Mouse (Mus musculus): ENCODE data around the gene Spata20. TPM values are rescaled to one million over a fixed set of nuclear protein-coding genes. Genes with fewer than 3 reads are reported as not detected.

The Spata20 gene
- polyA plus RNA-seq, 1 experiment = not detected

- Histone ChIP-seq H3K27me3 (ENCODE audit: control insufficient read depth, insufficient read depth, low read length) (peaks cover 13% of the 10 kb centered on the region; the same call in 1 of the 2 replicates), H3K36me3 (ENCODE audit: control insufficient read depth, insufficient read depth, low read length) (no peaks in the 10 kb centered on the region), H3K27ac (ENCODE audit: insufficient read depth, low read depth, low read length) (no peak overlapping the region), H3K4me1 (ENCODE audit: control insufficient read depth, insufficient read depth, insufficient read length, low read length) (no peaks in the 10 kb centered on the region), H3K4me3 (ENCODE audit: low read depth, low read length) (no peak overlapping the region)
- 82% methylated on average over 17 of the region's 17 CpGs for WGBS
- TF ChIP-seq POLR2A (IDR thresholded peaks at IDR 0.05; ENCODE audit: low read depth, low read length) = no peak
- TF ChIP-seq CTCF (IDR thresholded peaks at IDR 0.05; ENCODE audit: extremely low read depth, insufficient read length, insufficient replicate concordance, low read depth, low read length) = no peak
Observed at GRCm38 (mm10) chr11:94466333-94466855, 19.6 kb downstream of the Spata20 start.

DNA sequence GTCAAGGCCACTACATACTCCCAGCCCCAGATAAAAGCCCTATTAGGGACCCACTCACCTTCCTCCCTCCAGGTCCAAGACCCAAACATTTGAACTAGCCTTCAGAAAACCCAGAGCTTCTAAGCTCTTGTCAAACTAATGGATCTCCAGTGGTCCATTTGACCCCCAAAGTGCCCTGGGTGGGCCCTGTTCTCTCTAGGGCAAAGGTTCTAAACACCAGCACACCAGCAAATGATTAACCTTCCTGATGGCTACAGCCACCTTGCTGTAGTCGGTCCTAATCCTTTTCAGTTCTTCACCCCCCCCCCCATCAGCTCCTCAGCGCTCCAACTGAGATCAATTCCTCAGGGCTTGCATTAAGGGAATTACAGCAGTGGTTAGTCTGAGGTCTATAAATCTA lies 21.8 kb downstream of the Spata20 start:
- Histone ChIP-seq H3K4me3 (ENCODE audit: low read depth, low read length) (no peak overlapping the region), H3K36me3 (ENCODE audit: control insufficient read depth, insufficient read depth, low read length) (no peaks in the 10 kb centered on the region), H3K4me1 (ENCODE audit: control insufficient read depth, insufficient read depth, insufficient read length, low read length) (no peaks in the 10 kb centered on the region), H3K27me3 (ENCODE audit: control insufficient read depth, insufficient read depth, low read length) (no peaks in the 10 kb centered on the region), H3K27ac (ENCODE audit: insufficient read depth, low read depth, low read length) (no peak overlapping the region)
- TF ChIP-seq POLR2A (IDR thresholded peaks at IDR 0.05; ENCODE audit: low read depth, low read length) = no peak
- no peak for TF ChIP-seq CTCF (IDR thresholded peaks at IDR 0.05; ENCODE audit: extremely low read depth, insufficient read length, insufficient replicate concordance, low read depth, low read length)
- 24% methylated on average over 2 of the region's 2 CpGs for WGBS

DNA sequence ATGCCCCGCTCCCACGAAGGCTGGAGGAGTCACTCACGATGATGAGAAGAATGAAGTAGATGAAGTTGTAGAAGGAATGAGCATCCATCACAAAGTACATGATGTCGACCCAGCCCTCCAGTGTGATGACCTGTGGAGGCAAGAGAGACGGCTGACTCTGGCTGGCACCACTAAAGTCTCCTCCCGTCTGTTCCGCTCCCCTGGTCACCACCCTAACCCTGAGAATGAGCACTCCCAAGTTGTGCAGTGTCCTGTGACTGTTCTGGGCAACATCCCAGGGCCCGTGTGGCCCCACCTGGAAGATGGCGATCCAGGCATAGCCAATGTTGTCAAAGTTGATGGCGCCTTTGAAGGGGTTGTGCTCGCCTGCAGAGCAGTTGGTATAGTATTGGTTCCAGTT lies 24.1 kb downstream of the Spata20 start:
- WGBS = 87% methylated on average over 11 of the region's 11 CpGs
- Histone ChIP-seq H3K27ac (ENCODE audit: insufficient read depth, low read depth, low read length) (no peak overlapping the region), H3K4me3 (ENCODE audit: low read depth, low read length) (no peak overlapping the region), H3K27me3 (ENCODE audit: control insufficient read depth, insufficient read depth, low read length) (no peaks in the 10 kb centered on the region), H3K4me1 (ENCODE audit: control insufficient read depth, insufficient read depth, insufficient read length, low read length) (no peaks in the 10 kb centered on the region), H3K36me3 (ENCODE audit: control insufficient read depth, insufficient read depth, low read length) (no peaks in the 10 kb centered on the region)
- TF ChIP-seq POLR2A (IDR thresholded peaks at IDR 0.05; ENCODE audit: low read depth, low read length) = no peak
- TF ChIP-seq CTCF (IDR thresholded peaks at IDR 0.05; ENCODE audit: extremely low read depth, insufficient read length, insufficient replicate concordance, low read depth, low read length) = no peak

DNA sequence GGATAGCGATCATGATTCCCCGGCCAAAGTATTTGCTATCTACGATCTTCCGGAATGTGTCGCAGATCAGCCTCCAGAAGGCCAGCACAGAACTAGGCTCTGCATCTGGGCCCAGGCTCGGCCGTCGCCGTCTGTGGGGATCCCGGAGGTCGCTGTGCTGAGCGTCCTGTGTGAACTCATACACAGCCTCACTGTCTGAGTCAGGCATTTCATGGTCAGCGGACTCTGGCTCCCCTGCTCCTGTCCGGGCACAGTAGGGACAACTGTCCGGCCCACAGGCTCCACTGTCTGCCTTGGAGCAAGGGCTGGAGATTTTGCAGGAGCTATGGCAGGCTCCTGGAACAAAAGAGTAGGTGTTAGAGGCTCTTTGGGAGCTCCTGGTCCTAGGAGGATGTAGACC lies 29.0 kb downstream of the Spata20 start:
- H3K4me1 ChIP-seq (ENCODE audit: control insufficient read depth, insufficient read depth, insufficient read length, low read length) = no peaks in the 10 kb centered on the region
- H3K27me3 ChIP-seq (ENCODE audit: control insufficient read depth, insufficient read depth, low read length) = no peaks in the 10 kb centered on the region
- no peaks in the 10 kb centered on the region for H3K36me3 ChIP-seq (ENCODE audit: control insufficient read depth, insufficient read depth, low read length)
- no peak overlapping the region for H3K27ac ChIP-seq (ENCODE audit: insufficient read depth, low read depth, low read length)
- H3K4me3 ChIP-seq (ENCODE audit: low read depth, low read length) = no peak overlapping the region
- WGBS = 85% methylated on average over 15 of the region's 15 CpGs
- TF ChIP-seq CTCF (IDR thresholded peaks at IDR 0.05; ENCODE audit: extremely low read depth, insufficient read length, insufficient replicate concordance, low read depth, low read length) (no peak), POLR2A (IDR thresholded peaks at IDR 0.05; ENCODE audit: low read depth, low read length) (no peak)

DNA sequence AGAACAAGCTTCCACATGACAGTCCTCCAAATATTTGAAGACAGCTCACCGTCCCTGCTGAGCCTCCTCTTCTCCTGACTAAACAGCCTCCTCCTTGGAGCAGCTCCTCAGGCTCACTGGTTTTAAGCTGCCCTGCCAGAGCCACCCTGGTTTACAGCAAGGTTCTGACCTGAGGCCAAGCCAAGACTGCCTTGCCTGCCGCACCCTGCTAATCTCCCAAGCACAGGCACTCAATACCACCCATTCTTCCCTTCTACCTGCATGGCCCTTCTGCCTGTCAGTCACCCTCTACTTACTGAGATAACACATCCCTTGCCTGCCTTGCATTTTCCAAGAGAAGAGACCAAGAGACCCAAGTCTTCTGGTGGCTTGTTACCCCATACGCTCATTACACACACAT lies 29.6 kb downstream of the Spata20 start:
- no peak for TF ChIP-seq POLR2A (IDR thresholded peaks at IDR 0.05; ENCODE audit: low read depth, low read length)
- TF ChIP-seq CTCF (IDR thresholded peaks at IDR 0.05; ENCODE audit: extremely low read depth, insufficient read length, insufficient replicate concordance, low read depth, low read length) = no peak
- H3K27ac ChIP-seq (ENCODE audit: insufficient read depth, low read depth, low read length) = no peak overlapping the region
- H3K27me3 ChIP-seq (ENCODE audit: control insufficient read depth, insufficient read depth, low read length) = no peaks in the 10 kb centered on the region
- H3K36me3 ChIP-seq (ENCODE audit: control insufficient read depth, insufficient read depth, low read length) = no peaks in the 10 kb centered on the region
- 57% methylated on average over 3 of the region's 3 CpGs for WGBS
- no peak overlapping the region for H3K4me3 ChIP-seq (ENCODE audit: low read depth, low read length)
- H3K4me1 ChIP-seq (ENCODE audit: control insufficient read depth, insufficient read depth, insufficient read length, low read length) = no peaks in the 10 kb centered on the region

DNA sequence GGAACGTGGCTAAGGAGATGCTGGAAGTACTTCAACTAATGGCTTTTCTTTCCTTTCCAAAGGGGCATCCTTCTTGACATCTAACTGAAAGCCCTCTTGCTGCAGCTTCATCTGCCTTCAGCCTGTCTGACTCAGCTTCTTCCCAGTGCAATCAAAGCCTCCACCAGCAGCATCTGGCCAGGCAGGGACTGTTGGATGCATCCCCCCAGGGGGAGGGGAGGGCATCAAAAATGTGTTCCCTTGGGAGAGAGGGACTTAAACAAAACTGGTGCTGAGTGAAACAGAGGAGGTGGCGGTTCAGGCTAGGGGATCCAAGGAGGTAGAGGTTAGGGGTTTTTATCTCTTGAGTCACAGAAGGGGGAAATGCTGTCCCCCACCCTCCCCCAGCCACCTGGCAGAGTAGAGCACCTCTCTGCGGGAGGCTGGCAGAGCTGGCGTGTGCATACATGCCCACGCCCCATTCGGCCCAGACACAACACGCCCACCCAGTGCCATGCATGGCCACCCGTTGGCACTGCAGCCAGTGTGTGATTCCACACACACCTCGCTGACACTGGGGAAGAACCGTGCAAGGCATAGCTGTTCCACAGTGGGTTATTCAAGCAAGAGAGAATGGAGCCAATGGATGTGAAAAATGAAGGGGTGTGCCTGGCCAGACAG lies 30.7 kb downstream of the Spata20 start:
- no peaks in the 10 kb centered on the region for H3K36me3 ChIP-seq (ENCODE audit: control insufficient read depth, insufficient read depth, low read length)
- no peak overlapping the region for H3K4me3 ChIP-seq (ENCODE audit: low read depth, low read length)
- WGBS = 54% methylated on average over 10 of the region's 10 CpGs
- no peaks in the 10 kb centered on the region for H3K27me3 ChIP-seq (ENCODE audit: control insufficient read depth, insufficient read depth, low read length)
- no peaks in the 10 kb centered on the region for H3K4me1 ChIP-seq (ENCODE audit: control insufficient read depth, insufficient read depth, insufficient read length, low read length)
- H3K27ac ChIP-seq (ENCODE audit: insufficient read depth, low read depth, low read length) = no peak overlapping the region
- no peak for TF ChIP-seq POLR2A (IDR thresholded peaks at IDR 0.05; ENCODE audit: low read depth, low read length)
- TF ChIP-seq CTCF (IDR thresholded peaks at IDR 0.05; ENCODE audit: extremely low read depth, insufficient read length, insufficient replicate concordance, low read depth, low read length) = no peak

- no peaks in the 10 kb centered on the region for H3K36me3 ChIP-seq (ENCODE audit: control insufficient read depth, insufficient read depth, low read length)
- no peak for TF ChIP-seq POLR2A (IDR thresholded peaks at IDR 0.05; ENCODE audit: low read depth, low read length)
- no peak for TF ChIP-seq CTCF (IDR thresholded peaks at IDR 0.05; ENCODE audit: extremely low read depth, insufficient read length, insufficient replicate concordance, low read depth, low read length)
- H3K27ac ChIP-seq (ENCODE audit: insufficient read depth, low read depth, low read length) = no peak overlapping the region
- 76% methylated on average over 5 of the region's 5 CpGs for WGBS
- H3K4me1 ChIP-seq (ENCODE audit: control insufficient read depth, insufficient read depth, insufficient read length, low read length) = no peaks in the 10 kb centered on the region
- H3K27me3 ChIP-seq (ENCODE audit: control insufficient read depth, insufficient read depth, low read length) = no peaks in the 10 kb centered on the region
- H3K4me3 ChIP-seq (ENCODE audit: low read depth, low read length) = no peak overlapping the region
Observed at GRCm38 (mm10) chr11:94454756-94455155, 31.2 kb downstream of the Spata20 start.

Measured in small intestine, adult 2 months (tissue).